Mouse (Mus musculus) liver, adult 2 months (tissue): ENCODE measurements around the gene Gm13420.

ENCODE experiments used
- CTCF ChIP-seq: fragments of 200-500 bp; IDR thresholded peaks from 2 replicates; pipeline ENCODE4 v1.5.1; 2011; ENCODE audit warnings: low read depth, low read length, control low read depth
- POLR2A ChIP-seq: fragments of 200-500 bp; IDR thresholded peaks from 2 replicates; pipeline ENCODE4 v1.6.1; 2011; ENCODE audit warnings: low read length, control low read depth; ENCODE audit not compliant: insufficient read depth; ENCODE audit errors: extremely low read depth

- TF ChIP-seq CTCF (no peak), POLR2A (no peak)
These were observed 912 bp upstream of the Gm13420 start for GRCm38 (mm10) chr2:29752397-29752796.
